Mouse (Mus musculus) kidney, embryonic 16.5 days (tissue): ENCODE results near the gene Wdpcp. TPM values are rescaled to one million over a fixed set of nuclear protein-coding genes. Genes with fewer than 3 reads are reported as not detected.

Experiments used
- ATAC-seq: fragments of 200-750 bp; cut with Nextera tagmentation; 2 replicates; pipeline ENCODE4 v1.8.0; 2017; ENCODE audit warnings: moderate TSS enrichment; ENCODE audit not compliant: low FRiP score, low TSS enrichment
- H3K27ac ChIP-seq: fragments of 300-500 bp; sonication (generic); 2 replicates; pipeline ENCODE4 v1.5.1; 2014; ENCODE audit warnings: low read length
- H3K27me3 ChIP-seq: fragments of 300-500 bp; sonication (generic); 2 replicates; pipeline ENCODE4 v1.6.1; 2014; ENCODE audit warnings: low read length, control low read depth, mixed read lengths; ENCODE audit not compliant: insufficient read depth
- H3K36me3 ChIP-seq: fragments of 300-500 bp; sonication (generic); 2 replicates; pipeline ENCODE4 v1.6.1; 2014; ENCODE audit warnings: low read length, control low read depth, mixed read lengths; ENCODE audit not compliant: insufficient read depth
- H3K4me1 ChIP-seq: fragments of 300-500 bp; sonication (generic); 2 replicates; pipeline ENCODE4 v1.6.1; 2014; ENCODE audit warnings: low read length, control low read depth, mixed read lengths; ENCODE audit not compliant: insufficient read depth
- H3K4me2 ChIP-seq: fragments of 300-500 bp; sonication (generic); replicated peaks from 2 replicates; pipeline ENCODE4 v1.6.1; 2014; ENCODE audit warnings: low read depth, low read length
- H3K4me3 ChIP-seq: fragments of 300-500 bp; sonication (generic); 2 replicates; pipeline ENCODE4 v1.5.1; 2014; ENCODE audit warnings: mild to moderate bottlenecking, low read length
- H3K9ac ChIP-seq: fragments of 300-500 bp; sonication (generic); replicated peaks from 2 replicates; pipeline ENCODE4 v1.6.1; 2014; ENCODE audit warnings: low read length
- H3K9me3 ChIP-seq: fragments of 300-500 bp; sonication (generic); 2 replicates; pipeline ENCODE4 v1.6.1; 2016; ENCODE audit warnings: low read length, control low read depth
- WGBS: fragments of 180-500 bp; shearing (Covaris S2); extraction: QIAGEN DNeasy Blood & Tissue Kit; methylation state at CpG from one replicate; pipeline ENCODE4 v1.1.7; 2014; 5-methylcytosine and 5-hydroxymethylcytosine counted together
- polyA plus RNA-seq: library from polyadenylated mRNA; unstranded; fragments of >200 nt; fragmentation: Nextera tagmentation; extraction: Ambion mirVana; gene quantifications from 2 replicates; pipeline ENCODE4 v1.2.1, GENCODE M21; 2015

Gene Wdpcp
- polyA plus RNA-seq, 1 experiment from 2014 or later: 13.4 TPM

- WGBS: 91% methylated on average over 1 of the region's 1 CpGs
- ATAC-seq: no peak
- H3K27ac ChIP-seq: no peak overlapping the region
- H3K4me2 ChIP-seq: no peak overlapping the region
- H3K36me3 ChIP-seq: peaks cover 2% of the 10 kb centered on the region; the same call in 1 of the 2 replicates
- H3K4me3 ChIP-seq: no peak overlapping the region
- H3K9ac ChIP-seq: no peak overlapping the region
- H3K4me1 ChIP-seq: no peaks in the 10 kb centered on the region
- no peaks in the 10 kb centered on the region for H3K27me3 ChIP-seq
- 0 out of 2 replicates have a peak, but pooled peaks cover 6% of the 10 kb centered on the region for H3K9me3 ChIP-seq
Measured at GRCm38 (mm10) chr11:21714065-21714464, 142.0 kb downstream of the Wdpcp start.

- Histone ChIP-seq H3K36me3 (no peaks in the 10 kb centered on the region), H3K9me3 (no peaks in the 10 kb centered on the region), H3K4me1 (no peaks in the 10 kb centered on the region), H3K27me3 (no peaks in the 10 kb centered on the region), H3K4me2 (no peak overlapping the region), H3K9ac (no peak overlapping the region), H3K27ac (no peak overlapping the region), H3K4me3 (no peak overlapping the region)
- WGBS: 76% methylated on average over 1 of the region's 1 CpGs
- no peak for ATAC-seq
Measured at GRCm38 (mm10) chr11:21726329-21726728, 154.3 kb downstream of the Wdpcp start.

GRCm38 (mm10) chr11:21729056-21729455, 157.0 kb downstream of the Wdpcp start:
- WGBS: 63% methylated on average over 5 of the region's 5 CpGs
- no peak overlapping the region for H3K4me3 ChIP-seq
- H3K9ac ChIP-seq: no peak overlapping the region
- ATAC-seq: no peak
- H3K36me3 ChIP-seq: no peaks in the 10 kb centered on the region
- H3K27me3 ChIP-seq: no peaks in the 10 kb centered on the region
- no peak overlapping the region for H3K27ac ChIP-seq
- no peaks in the 10 kb centered on the region for H3K4me1 ChIP-seq
- no peak overlapping the region for H3K4me2 ChIP-seq
- H3K9me3 ChIP-seq: no peaks in the 10 kb centered on the region

GRCm38 (mm10) chr11:21729961-21730360, 157.9 kb downstream of the Wdpcp start:
- no peak overlapping the region for H3K27ac ChIP-seq
- H3K4me3 ChIP-seq: no peak overlapping the region
- WGBS: 78% methylated on average over 6 of the region's 6 CpGs
- no peak overlapping the region for H3K4me2 ChIP-seq
- H3K27me3 ChIP-seq: no peaks in the 10 kb centered on the region
- H3K36me3 ChIP-seq: no peaks in the 10 kb centered on the region
- no peaks in the 10 kb centered on the region for H3K9me3 ChIP-seq
- no peak overlapping the region for H3K9ac ChIP-seq
- no peak for ATAC-seq
- no peaks in the 10 kb centered on the region for H3K4me1 ChIP-seq

- Histone ChIP-seq H3K36me3 (no peaks in the 10 kb centered on the region), H3K4me2 (no peak overlapping the region), H3K4me1 (no peaks in the 10 kb centered on the region), H3K4me3 (no peak overlapping the region), H3K9me3 (no peaks in the 10 kb centered on the region), H3K27me3 (no peaks in the 10 kb centered on the region), H3K9ac (no peak overlapping the region), H3K27ac (no peak overlapping the region)
- ATAC-seq: no peak
- 64% methylated on average over 6 of the region's 6 CpGs for WGBS
Measured at GRCm38 (mm10) chr11:21735272-21735671, 163.2 kb downstream of the Wdpcp start.

GRCm38 (mm10) chr11:21749487-21749886, 177.5 kb downstream of the Wdpcp start:
- H3K36me3 ChIP-seq: no peaks in the 10 kb centered on the region
- H3K9me3 ChIP-seq: no peaks in the 10 kb centered on the region
- no peaks in the 10 kb centered on the region for H3K27me3 ChIP-seq
- WGBS: 69% methylated on average over 4 of the region's 4 CpGs
- no peak overlapping the region for H3K4me2 ChIP-seq
- no peak overlapping the region for H3K4me3 ChIP-seq
- H3K27ac ChIP-seq: no peak overlapping the region
- H3K9ac ChIP-seq: no peak overlapping the region
- no peak for ATAC-seq
- no peaks in the 10 kb centered on the region for H3K4me1 ChIP-seq

- no peak overlapping the region for H3K4me2 ChIP-seq
- no peak overlapping the region for H3K27ac ChIP-seq
- no peaks in the 10 kb centered on the region for H3K27me3 ChIP-seq
- H3K9me3 ChIP-seq: peaks cover 6% of the 10 kb centered on the region; the same call in 1 of the 2 replicates
- H3K9ac ChIP-seq: no peak overlapping the region
- no peak for ATAC-seq
- 91% methylated on average over 4 of the region's 4 CpGs for WGBS
- no peak overlapping the region for H3K4me3 ChIP-seq
- H3K4me1 ChIP-seq: no peaks in the 10 kb centered on the region
- H3K36me3 ChIP-seq: no peaks in the 10 kb centered on the region
Measured at GRCm38 (mm10) chr11:21763201-21763600, 191.2 kb downstream of the Wdpcp start.

GRCm38 (mm10) chr11:21788831-21789230, 216.8 kb downstream of the Wdpcp start:
- H3K4me3 ChIP-seq: no peak overlapping the region
- no peak overlapping the region for H3K4me2 ChIP-seq
- no peaks in the 10 kb centered on the region for H3K36me3 ChIP-seq
- 89% methylated on average over 3 of the region's 3 CpGs for WGBS
- ATAC-seq: no peak
- no peak overlapping the region for H3K27ac ChIP-seq
- 0 out of 2 replicates have a peak, but pooled peaks cover 3% of the 10 kb centered on the region for H3K9me3 ChIP-seq
- no peak overlapping the region for H3K9ac ChIP-seq
- H3K4me1 ChIP-seq: no peaks in the 10 kb centered on the region
- H3K27me3 ChIP-seq: no peaks in the 10 kb centered on the region

GRCm38 (mm10) chr11:21824941-21825340, 252.9 kb downstream of the Wdpcp start:
- WGBS: 85% methylated on average over 3 of the region's 3 CpGs
- Histone ChIP-seq H3K36me3 (no peaks in the 10 kb centered on the region), H3K4me1 (no peaks in the 10 kb centered on the region), H3K9ac (no peak overlapping the region), H3K4me2 (no peak overlapping the region), H3K27me3 (no peaks in the 10 kb centered on the region), H3K9me3 (no peaks in the 10 kb centered on the region), H3K27ac (no peak overlapping the region), H3K4me3 (no peak overlapping the region)
- no peak for ATAC-seq

- Histone ChIP-seq H3K9me3 (no peaks in the 10 kb centered on the region), H3K27ac (no peak overlapping the region), H3K4me1 (no peaks in the 10 kb centered on the region), H3K9ac (no peak overlapping the region), H3K36me3 (no peaks in the 10 kb centered on the region), H3K4me2 (no peak overlapping the region), H3K27me3 (no peaks in the 10 kb centered on the region), H3K4me3 (no peak overlapping the region)
- ATAC-seq: no peak
- WGBS: 60% methylated on average over 1 of the region's 1 CpGs
Measured at GRCm38 (mm10) chr11:21826521-21826920, 254.5 kb downstream of the Wdpcp start.
